Mouse (Mus musculus) brown adipose tissue, adult 24 weeks (tissue): ENCODE results near the gene Ncbp1. TPM values are rescaled to one million over a fixed set of nuclear protein-coding genes. Genes with fewer than 3 reads are reported as not detected.

Experiments
- H3K27ac ChIP-seq: fragments of 200-500 bp; replicated peaks from 2 replicates; pipeline ENCODE4 v1.5.1; 2012; ENCODE audit warnings: low read depth, mild to moderate bottlenecking, low read length
- H3K4me1 ChIP-seq: fragments of 200-500 bp; 2 replicates; pipeline ENCODE4 v1.6.1; 2012; ENCODE audit warnings: low read length, mixed read lengths; ENCODE audit not compliant: control insufficient read depth, insufficient read depth, insufficient read length
- H3K4me3 ChIP-seq: fragments of 200-500 bp; 2 replicates; pipeline ENCODE4 v1.5.1; 2012; ENCODE audit warnings: low read depth, mild to moderate bottlenecking, low read length, moderate library complexity; ENCODE audit not compliant: insufficient read depth
- polyA plus RNA-seq: library from polyadenylated mRNA; stranded (reverse); fragments of >200 nt; gene quantifications from 2 replicates; pipeline ENCODE4 v1.2.4, GENCODE M21; 2012; ENCODE audit not compliant: missing spikeins, insufficient read depth, insufficient read length

Gene Ncbp1
- 24.7 and 36.1 TPM in 2 replicates for polyA plus RNA-seq

GRCm38 (mm10) chr4:46138287-46139222 is at the start of gene Ncbp1, which contains the start of gene Tstd2:
Gene Ncbp1, plus strand, starts transcription at chr4:46138613.
Gene Tstd2, minus strand, starts transcription at chr4:46138694.
- Histone ChIP-seq H3K27ac (peak within 1 kb of the TSS; percentile 94), H3K4me1 (peaks cover 6% of the 10 kb centered on the region; the same call in 1 of the 2 replicates)

GRCm38 (mm10) chr4:46089524-46090125 is 48.8 kb upstream of the Ncbp1 start:
- peaks cover 12% of the 10 kb centered on the region for H3K4me1 ChIP-seq
- H3K4me3 ChIP-seq: no peak overlapping the region
- no peak overlapping the region for H3K27ac ChIP-seq

More at GRCm38 (mm10) chr4:46138287-46139222, at the start of gene Ncbp1, which contains the start of gene Tstd2:
- peak within 1 kb of the TSS; percentile 86 for H3K4me3 ChIP-seq

GRCm38 (mm10) chr4:46092429-46093076 is 45.9 kb upstream of the Ncbp1 start:
- Histone ChIP-seq H3K27ac (no peak overlapping the region), H3K4me3 (no peak overlapping the region), H3K4me1 (no peaks in the 10 kb centered on the region)

GRCm38 (mm10) chr4:46094916-46095825 is 43.2 kb upstream of the Ncbp1 start:
- no peak overlapping the region for H3K4me3 ChIP-seq
- H3K27ac ChIP-seq: no peak overlapping the region
- no peaks in the 10 kb centered on the region for H3K4me1 ChIP-seq

GRCm38 (mm10) chr4:46095826-46096159 is 42.6 kb upstream of the Ncbp1 start:
- no peak overlapping the region for H3K4me3 ChIP-seq
- H3K27ac ChIP-seq: no peak overlapping the region
- no peaks in the 10 kb centered on the region for H3K4me1 ChIP-seq

GRCm38 (mm10) chr4:46096546-46096945 is 41.9 kb upstream of the Ncbp1 start:
- Histone ChIP-seq H3K4me1 (no peaks in the 10 kb centered on the region), H3K27ac (no peak overlapping the region), H3K4me3 (no peak overlapping the region)

- Histone ChIP-seq H3K4me1 (no peaks in the 10 kb centered on the region), H3K4me3 (no peak overlapping the region), H3K27ac (no peak overlapping the region)
Measured at GRCm38 (mm10) chr4:46097591-46097990, 40.8 kb upstream of the Ncbp1 start.

GRCm38 (mm10) chr4:46099132-46099531 is 39.3 kb upstream of the Ncbp1 start:
- Histone ChIP-seq H3K27ac (no peak overlapping the region), H3K4me1 (0 out of 2 replicates have a peak, but pooled peaks cover 3% of the 10 kb centered on the region), H3K4me3 (no peak overlapping the region)

- H3K27ac ChIP-seq: no peak overlapping the region
- H3K4me3 ChIP-seq: no peak overlapping the region
- 0 out of 2 replicates have a peak, but pooled peaks cover 3% of the 10 kb centered on the region for H3K4me1 ChIP-seq
Measured at GRCm38 (mm10) chr4:46100539-46100938, 37.9 kb upstream of the Ncbp1 start.

GRCm38 (mm10) chr4:46101211-46101711 is 37.2 kb upstream of the Ncbp1 start:
- Histone ChIP-seq H3K4me3 (no peak overlapping the region), H3K27ac (no peak overlapping the region), H3K4me1 (0 out of 2 replicates have a peak, but pooled peaks cover 3% of the 10 kb centered on the region)

- 0 out of 2 replicates have a peak, but pooled peaks cover 3% of the 10 kb centered on the region for H3K4me1 ChIP-seq
- H3K27ac ChIP-seq: no peak overlapping the region
- H3K4me3 ChIP-seq: no peak overlapping the region
Measured at GRCm38 (mm10) chr4:46102078-46102769, 36.2 kb upstream of the Ncbp1 start.

GRCm38 (mm10) chr4:46110084-46110483 is 28.3 kb upstream of the Ncbp1 start:
- H3K4me3 ChIP-seq: no peak overlapping the region
- H3K4me1 ChIP-seq: no peaks in the 10 kb centered on the region; the same call in 1 of the 2 replicates
- H3K27ac ChIP-seq: no peak overlapping the region

GRCm38 (mm10) chr4:46111361-46111760 is 27.1 kb upstream of the Ncbp1 start:
- H3K27ac ChIP-seq: no peak overlapping the region
- H3K4me3 ChIP-seq: no peak overlapping the region
- peaks cover under 1% of the 10 kb centered on the region; the same call in 1 of the 2 replicates for H3K4me1 ChIP-seq
